Mouse (Mus musculus): ENCODE data around the gene Rab15.

DNA sequence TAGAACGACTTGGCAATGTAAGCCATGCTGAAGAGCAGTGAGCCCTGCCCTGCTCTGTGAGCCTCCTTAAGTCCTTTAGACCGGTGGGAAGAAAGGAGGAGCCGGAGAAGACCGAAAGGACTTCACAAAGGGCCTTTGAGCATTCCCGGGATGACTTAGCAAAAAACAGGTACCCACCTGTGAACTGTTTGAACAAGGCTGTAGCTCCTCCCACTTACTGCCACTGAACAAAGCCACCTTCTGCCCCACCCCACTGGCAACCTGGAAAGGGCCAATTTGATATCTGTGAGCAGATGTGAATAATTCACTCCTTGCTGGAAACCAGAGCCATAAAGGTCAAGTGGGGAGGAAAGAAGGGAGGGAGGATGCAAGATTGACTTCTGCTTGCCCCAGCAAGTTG lies 27.4 kb downstream of the Rab15 start, which contains the start of gene Gpx2:
- no peak for TF ChIP-seq MYOG (IDR thresholded peaks at IDR 0.05; ENCODE audit: control insufficient read depth in 1 of 3, insufficient read depth in 1 of 3, insufficient read length in 2 of 3, low read depth in 2 of 3)
- TF ChIP-seq MAX (IDR thresholded peaks at IDR 0.05; ENCODE audit: low read depth) = no peak
- no peak for TF ChIP-seq POLR2A (IDR thresholded peaks at IDR 0.05; ENCODE audit: insufficient read length, low read depth)
- TF ChIP-seq POLR2AphosphoS2 (IDR thresholded peaks at IDR 0.05; ENCODE audit: insufficient read length, low read depth) = no peak
- TF ChIP-seq E2F4 (IDR thresholded peaks at IDR 0.05; ENCODE audit: insufficient read depth) = no peak
- TF ChIP-seq REST (IDR thresholded peaks at IDR 0.05; ENCODE audit: insufficient read depth, insufficient read length) = no peak
- no peak for TF ChIP-seq USF1 (IDR thresholded peaks at IDR 0.05; ENCODE audit: low read depth)
- no peak for TF ChIP-seq TCF3 (IDR thresholded peaks at IDR 0.05; ENCODE audit: insufficient read length, low read depth)
- TF ChIP-seq CEBPB (IDR thresholded peaks at IDR 0.05; ENCODE audit: insufficient read depth, poor library complexity, severe bottlenecking) = no peak
- TF ChIP-seq TCF12 (IDR thresholded peaks at IDR 0.05; ENCODE audit: insufficient read depth, poor library complexity, severe bottlenecking) = no peak
- no peak for TF ChIP-seq SRF (IDR thresholded peaks at IDR 0.05; ENCODE audit: control insufficient read depth, insufficient read length, low read depth)
- TF ChIP-seq MYOD1 (IDR thresholded peaks at IDR 0.05; ENCODE audit: control insufficient read depth in 1 of 3, insufficient read length in 2 of 3, low read depth in 2 of 3) = no peak

Measured in myocyte (in vitro differentiated cells).